Comparison of ENCODE assay signal across 19 mouse cellular contexts in genomic region chr15:25509139-25509538, GRCm38 (mm10).
A peak's percentile ranks its signal among the peaks of the same experiment; 100 is the strongest.
DNase-seq lines count a peak whose midpoint lies in the region; ATAC-seq and TF ChIP-seq lines count a peak whose summit lies in the region.
"Had no signal": no experiment of that assay in that cellular context is flagged by ENCODE, and none has a peak within 500 bp of the region (broad histone marks: within the 10 kb centered on the region; RNA-seq: fewer than 3 reads in every experiment).

No protein-coding gene starts in this region.

- no peak overlapping the region for H3K4me3 ChIP-seq in hindbrain, postnatal 0 days (ENCODE audit: low read length)
- no peak overlapping the region for H3K4me3 ChIP-seq in heart, embryonic 11.5 days (ENCODE audit: low read depth, low read length)
- H3K4me3 ChIP-seq: embryonic facial prominence, embryonic 15.5 days; forebrain, embryonic 13.5 days; neural tube, embryonic 15.5 days had no signal

- no peak for TF ChIP-seq CTCF in hindbrain, postnatal 0 days (IDR thresholded peaks at IDR 0.05; ENCODE audit: low read depth)

- H3K4me2 ChIP-seq in hindbrain, postnatal 0 days (ENCODE audit: low read depth, low read length) = no peak overlapping the region
- no peak overlapping the region for H3K4me2 ChIP-seq in heart, embryonic 11.5 days
- H3K4me2 ChIP-seq: embryonic facial prominence, embryonic 15.5 days; forebrain, embryonic 13.5 days; neural tube, embryonic 15.5 days had no signal

- no peak for ATAC-seq in hindbrain, postnatal 0 days
- no peak for ATAC-seq in heart, embryonic 11.5 days (replicated peaks; ENCODE audit: insufficient number of reproducible peaks, low FRiP score, low TSS enrichment)
- ATAC-seq: forebrain, embryonic 13.5 days; inflammation-experienced regulatory T-cells, adult 6 months had no signal

- no peaks in the 10 kb centered on the region for H3K27me3 ChIP-seq in hindbrain, postnatal 0 days (ENCODE audit: insufficient read depth, low read length)
- no peaks in the 10 kb centered on the region for H3K27me3 ChIP-seq in heart, embryonic 11.5 days (ENCODE audit: control insufficient read depth, insufficient read depth, low read length)
- H3K27me3 ChIP-seq: embryonic facial prominence, embryonic 15.5 days; neural tube, embryonic 15.5 days had no signal

- WGBS in hindbrain, postnatal 0 days = 54% methylated on average over 7 of the region's 7 CpGs
- 51% methylated on average over 7 of the region's 7 CpGs for WGBS in heart, embryonic 11.5 days (ENCODE audit: insufficient replicate concordance)

- peak; percentile 17 for DNase-seq in embryo, embryonic 10.5 days (ENCODE audit: low spot score)
- DNase-seq in embryo, embryonic 9.5 days (ENCODE audit: extremely low spot score) = no peak
- DNase-seq in adrenal gland, postnatal 36 days = peak; percentile 9 to 21
- peak; percentile 61 to 77 for DNase-seq in kidney, adult 8-10 months
- peak; percentile 49 to 62 for DNase-seq in kidney, postnatal 4 days
- no peak for DNase-seq in hindbrain, postnatal 0 days (ENCODE audit: low spot score)
- DNase-seq in layer of hippocampus, adult 11-12 months (ENCODE audit: low spot score) = no peak
- DNase-seq: B cell, adult 2 months; cerebellum, adult 8-10 months; heart, postnatal 14 days; left cerebral cortex, postnatal 4 days; lung, postnatal 4 days; right cerebral cortex, adult 18-20 months; spleen, adult 18-20 months had no signal

- H3K9ac ChIP-seq in hindbrain, postnatal 0 days (replicated peaks; ENCODE audit: low read length) = no peak overlapping the region
- no peak overlapping the region for H3K9ac ChIP-seq in heart, embryonic 11.5 days (ENCODE audit: low read depth, low read length)
- H3K9ac ChIP-seq: embryonic facial prominence, embryonic 15.5 days; forebrain, embryonic 13.5 days; neural tube, embryonic 15.5 days had no signal

- no peaks in the 10 kb centered on the region for H3K9me3 ChIP-seq in hindbrain, postnatal 0 days (ENCODE audit: low read length)
- H3K9me3 ChIP-seq in heart, embryonic 11.5 days (replicated peaks; ENCODE audit: control insufficient read depth, low read length) = no peaks in the 10 kb centered on the region
- H3K9me3 ChIP-seq: embryonic facial prominence, embryonic 15.5 days; forebrain, embryonic 13.5 days; neural tube, embryonic 15.5 days had no signal

- H3K27ac ChIP-seq in hindbrain, postnatal 0 days = no peak overlapping the region
- H3K27ac ChIP-seq in heart, embryonic 11.5 days (ENCODE audit: low read depth, low read length) = no peak overlapping the region
- H3K27ac ChIP-seq: forebrain, embryonic 13.5 days; neural tube, embryonic 15.5 days had no signal

- no peaks in the 10 kb centered on the region for H3K4me1 ChIP-seq in hindbrain, postnatal 0 days (ENCODE audit: insufficient read depth, low read length)
- peaks cover 6% of the 10 kb centered on the region; the same call in 1 of the 2 replicates for H3K4me1 ChIP-seq in heart, embryonic 11.5 days (ENCODE audit: control insufficient read depth, insufficient read depth, low read length)
- H3K4me1 ChIP-seq: forebrain, embryonic 13.5 days had no signal

- H3K36me3 ChIP-seq in hindbrain, postnatal 0 days (ENCODE audit: insufficient read depth, low read length) = no peaks in the 10 kb centered on the region
- no peaks in the 10 kb centered on the region for H3K36me3 ChIP-seq in heart, embryonic 11.5 days (ENCODE audit: control insufficient read depth, insufficient read depth, low read length)
- H3K36me3 ChIP-seq: embryonic facial prominence, embryonic 15.5 days; neural tube, embryonic 15.5 days had no signal

Comparison
In these comparisons a context has a peak if more than half of its experiments do, and no peak if none do; other contexts are left out.
1. DNase-seq: peak in embryo, embryonic 10.5 days (single experiment), adrenal gland, postnatal 36 days (2 of 2), kidney, adult 8-10 months (2 of 2) and kidney, postnatal 4 days (2 of 2); none in embryo, embryonic 9.5 days (single experiment), hindbrain, postnatal 0 days (single experiment) and layer of hippocampus, adult 11-12 months (single experiment).